Mouse (Mus musculus) small intestine, adult 2 months (tissue): Measurements from ENCODE around the gene Trim44. TPM values are rescaled to one million over a fixed set of nuclear protein-coding genes. Genes with fewer than 3 reads are reported as not detected.

Experiments used
- H3K27ac ChIP-seq: fragments of 200-500 bp; 2 replicates; pipeline ENCODE4 v1.5.1; 2012; ENCODE audit warnings: low read depth, low read length, control low read depth, inconsistent platforms; ENCODE audit not compliant: insufficient read depth
- H3K27me3 ChIP-seq: fragments of 200-500 bp; 2 replicates; pipeline ENCODE4 v1.6.1; 2012; ENCODE audit warnings: mild to moderate bottlenecking, moderate library complexity, low read length, inconsistent platforms; ENCODE audit not compliant: control insufficient read depth, insufficient read depth
- H3K36me3 ChIP-seq: fragments of 200-500 bp; 2 replicates; pipeline ENCODE4 v1.6.1; 2012; ENCODE audit warnings: mild to moderate bottlenecking, low read length, control low read depth, inconsistent platforms; ENCODE audit not compliant: control insufficient read depth, insufficient read depth
- H3K4me1 ChIP-seq: fragments of 200-500 bp; 2 replicates; pipeline ENCODE4 v1.6.1; 2012; ENCODE audit warnings: low read length, inconsistent platforms, mixed read lengths; ENCODE audit not compliant: control insufficient read depth, insufficient read depth, insufficient read length
- H3K4me3 ChIP-seq: fragments of 200-500 bp; 2 replicates; pipeline ENCODE4 v1.5.1; 2012; ENCODE audit warnings: low read depth, mild to moderate bottlenecking, control low read depth, inconsistent platforms, low read length, moderate library complexity
- CTCF ChIP-seq: fragments of 200-500 bp; IDR thresholded peaks from 2 replicates; pipeline ENCODE4 v1.5.1; 2012; ENCODE audit warnings: low read depth, mild to moderate bottlenecking, control low read depth, inconsistent platforms, low read length, moderate library complexity, mixed read lengths; ENCODE audit not compliant: insufficient replicate concordance, insufficient read length; ENCODE audit errors: extremely low read depth
- POLR2A ChIP-seq: fragments of 200-500 bp; IDR thresholded peaks from 2 replicates; pipeline ENCODE4 v1.6.1; 2012; ENCODE audit warnings: low read depth, mild to moderate bottlenecking, control low read depth, inconsistent platforms, low read length, moderate library complexity
- WGBS: fragments of 180-500 bp; shearing (Covaris S2); methylation state at CpG from one replicate; pipeline ENCODE4 v1.1.7; 2018; 5-methylcytosine and 5-hydroxymethylcytosine counted together
- polyA plus RNA-seq: library from polyadenylated mRNA; depleted of rRNA; stranded (reverse); fragments of >200 nt; gene quantifications from 2 replicates; pipeline ENCODE4 v1.2.3, GENCODE M21; 2012

Trim44 gene
- polyA plus RNA-seq, 1 experiment = 4.2 TPM

- no peak overlapping the region for H3K27ac ChIP-seq
- H3K4me3 ChIP-seq = no peak overlapping the region
- no peak for TF ChIP-seq CTCF
- no peak for TF ChIP-seq POLR2A
- H3K36me3 ChIP-seq = no peaks in the 10 kb centered on the region
- H3K4me1 ChIP-seq = 0 out of 2 replicates have a peak, but pooled peaks cover 3% of the 10 kb centered on the region
- H3K27me3 ChIP-seq = no peaks in the 10 kb centered on the region
These were observed 22.2 kb downstream of the Trim44 start for GRCm38 (mm10) chr2:102385328-102385902.

DNA sequence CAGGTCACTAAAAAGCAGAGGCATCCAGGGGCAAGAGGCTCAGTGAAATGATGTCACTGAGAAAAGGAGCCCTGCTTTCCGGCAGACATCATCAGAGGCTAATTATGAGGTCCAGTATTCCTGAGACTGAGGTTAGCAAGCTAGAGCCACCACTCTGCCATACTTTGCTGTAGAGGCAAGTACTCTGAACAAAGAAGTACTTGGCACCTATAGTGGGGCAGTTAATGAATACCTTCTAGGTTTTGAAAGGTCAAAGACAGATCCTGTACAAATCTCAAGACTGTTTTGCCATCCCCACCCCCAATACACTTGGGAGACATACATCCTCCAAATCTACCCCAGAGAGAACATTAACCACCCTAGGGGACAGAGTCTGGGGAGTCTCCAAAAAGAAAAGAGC is 23.1 kb downstream of the Trim44 start:
- 64% methylated on average over 1 of the region's 1 CpGs for WGBS
- Histone ChIP-seq H3K4me1 (0 out of 2 replicates have a peak, but pooled peaks cover 3% of the 10 kb centered on the region), H3K4me3 (no peak overlapping the region), H3K36me3 (no peaks in the 10 kb centered on the region), H3K27ac (no peak overlapping the region), H3K27me3 (no peaks in the 10 kb centered on the region)
- TF ChIP-seq CTCF (no peak), POLR2A (no peak)

- Histone ChIP-seq H3K36me3 (no peaks in the 10 kb centered on the region), H3K4me1 (0 out of 2 replicates have a peak, but pooled peaks cover 3% of the 10 kb centered on the region), H3K27me3 (no peaks in the 10 kb centered on the region), H3K27ac (no peak overlapping the region), H3K4me3 (no peak overlapping the region)
- WGBS = 33% methylated on average over 2 of the region's 2 CpGs
- TF ChIP-seq CTCF = no peak
- no peak for TF ChIP-seq POLR2A
These were observed 23.6 kb downstream of the Trim44 start for GRCm38 (mm10) chr2:102384057-102384456.

- H3K4me3 ChIP-seq = no peak overlapping the region
- no peak for TF ChIP-seq CTCF
- TF ChIP-seq POLR2A = no peak
- H3K27ac ChIP-seq = no peak overlapping the region
- 66% methylated on average over 3 of the region's 3 CpGs for WGBS
- 0 out of 2 replicates have a peak, but pooled peaks cover 3% of the 10 kb centered on the region for H3K4me1 ChIP-seq
- no peaks in the 10 kb centered on the region for H3K27me3 ChIP-seq
- no peaks in the 10 kb centered on the region for H3K36me3 ChIP-seq
These were observed 24.4 kb downstream of the Trim44 start for GRCm38 (mm10) chr2:102383069-102383834.

GRCm38 (mm10) chr2:102382519-102382918 is 25.1 kb downstream of the Trim44 start:
- WGBS = 66% methylated on average over 3 of the region's 3 CpGs
- no peaks in the 10 kb centered on the region for H3K27me3 ChIP-seq
- H3K4me3 ChIP-seq = no peak overlapping the region
- no peaks in the 10 kb centered on the region for H3K36me3 ChIP-seq
- 0 out of 2 replicates have a peak, but pooled peaks cover 3% of the 10 kb centered on the region for H3K4me1 ChIP-seq
- TF ChIP-seq POLR2A (no peak), CTCF (no peak)
- no peak overlapping the region for H3K27ac ChIP-seq

DNA sequence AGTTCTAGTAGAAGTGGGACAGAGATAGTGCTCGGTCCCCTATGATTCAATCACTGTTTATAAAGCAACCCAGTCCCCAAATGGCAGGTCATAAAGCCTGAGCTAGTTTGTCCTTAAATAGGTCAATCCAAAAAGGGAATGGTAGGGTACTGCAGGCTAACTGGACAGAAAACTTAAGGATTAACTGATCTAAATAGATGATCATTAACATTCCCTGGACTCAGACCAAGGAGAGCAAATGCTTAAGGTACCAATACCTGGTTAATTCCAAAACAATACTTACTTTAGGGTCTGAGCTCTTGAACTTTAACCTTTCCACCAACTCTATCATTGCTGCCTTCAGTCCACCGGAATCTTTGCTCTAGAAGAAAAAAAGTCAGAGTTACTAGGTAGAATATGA is 27.0 kb downstream of the Trim44 start:
- 87% methylated on average over 2 of the region's 2 CpGs for WGBS
- TF ChIP-seq CTCF (no peak), POLR2A (no peak)

DNA sequence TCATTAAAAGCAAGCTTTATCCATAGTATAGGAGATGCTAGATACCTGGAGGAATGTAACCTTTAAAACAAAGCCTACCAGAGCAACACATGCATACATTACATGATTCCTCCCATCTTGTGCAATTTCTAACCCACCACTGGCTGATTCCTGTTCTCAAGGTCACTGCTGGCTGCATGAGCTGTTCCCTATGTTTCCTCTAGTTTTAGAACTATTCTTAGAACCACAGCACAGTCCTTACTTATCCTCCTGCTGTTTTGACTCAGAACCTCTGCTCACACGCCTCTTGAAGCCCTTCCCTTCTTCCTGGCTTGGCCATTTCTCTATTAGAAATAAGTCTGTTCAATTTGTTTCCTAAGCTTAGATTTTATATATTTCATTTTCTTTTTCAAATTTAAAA is 28.7 kb downstream of the Trim44 start:
- Histone ChIP-seq H3K36me3 (no peaks in the 10 kb centered on the region), H3K4me1 (no peaks in the 10 kb centered on the region), H3K4me3 (no peak overlapping the region), H3K27ac (no peak overlapping the region), H3K27me3 (no peaks in the 10 kb centered on the region)
- WGBS = 78% methylated on average over 1 of the region's 1 CpGs
- TF ChIP-seq CTCF (no peak), POLR2A (no peak)

More for the DNA sequence above, 27.0 kb downstream of the Trim44 start:
- Histone ChIP-seq H3K36me3 (no peaks in the 10 kb centered on the region), H3K27ac (no peak overlapping the region), H3K4me3 (no peak overlapping the region), H3K4me1 (0 out of 2 replicates have a peak, but pooled peaks cover 3% of the 10 kb centered on the region), H3K27me3 (no peaks in the 10 kb centered on the region)
